ENCODE assay signal across 8 mouse cellular contexts in genomic region chr5:105715531-105716124, GRCm38 (mm10). TPM values are rescaled to one million over a fixed set of nuclear protein-coding genes. Genes with fewer than 3 reads are reported as not detected.
DNase-seq lines count a peak whose midpoint lies in the region; ATAC-seq and TF ChIP-seq lines count a peak whose summit lies in the region.

No protein-coding gene starts in this region.

- intact Hi-C loops in left cerebral cortex, postnatal 4 days (cut with DNase I) = no loop called here

- TF ChIP-seq CTCF in hindbrain, postnatal 0 days (IDR thresholded peaks at IDR 0.05; ENCODE audit: low read depth) = no peak
- TF ChIP-seq CTCF in lung, postnatal 0 days (IDR thresholded peaks at IDR 0.05) = no peak

- no peak overlapping the region for H3K9ac ChIP-seq in hindbrain, postnatal 0 days (replicated peaks; ENCODE audit: low read length)
- H3K9ac ChIP-seq in lung, postnatal 0 days (replicated peaks; ENCODE audit: low read depth) = no peak overlapping the region

- WGBS in hindbrain, postnatal 0 days = 34% methylated on average over 10 of the region's 10 CpGs
- 33% methylated on average over 10 of the region's 10 CpGs for WGBS in lung, postnatal 0 days

- H3K9me3 ChIP-seq in hindbrain, postnatal 0 days (ENCODE audit: low read length) = no peaks in the 10 kb centered on the region
- H3K9me3 ChIP-seq in lung, postnatal 0 days (ENCODE audit: low read length) = no peaks in the 10 kb centered on the region

- H3K36me3 ChIP-seq in hindbrain, postnatal 0 days (ENCODE audit: insufficient read depth, low read length) = no peaks in the 10 kb centered on the region
- H3K36me3 ChIP-seq in lung, postnatal 0 days (ENCODE audit: insufficient read depth, low read length) = no peaks in the 10 kb centered on the region

- ATAC-seq in hindbrain, postnatal 0 days = peak; percentile 75
- peak; percentile 14 for ATAC-seq in lung, postnatal 0 days
- no peak for ATAC-seq in activated CD4-positive, CD25-positive, alpha-beta regulatory T cell, adult 4 months

- peaks cover 11% of the 10 kb centered on the region; the same call in 1 of the 2 replicates for H3K4me1 ChIP-seq in hindbrain, postnatal 0 days (ENCODE audit: insufficient read depth, low read length)
- H3K4me1 ChIP-seq in lung, postnatal 0 days (ENCODE audit: insufficient read depth, low read depth, low read length) = peaks cover 23% of the 10 kb centered on the region

- H3K27me3 ChIP-seq in hindbrain, postnatal 0 days (ENCODE audit: insufficient read depth, low read length) = no peaks in the 10 kb centered on the region
- H3K27me3 ChIP-seq in lung, postnatal 0 days (replicated peaks; ENCODE audit: insufficient read depth, low read length) = no peaks in the 10 kb centered on the region

- peak overlapping the region; percentile 74 for H3K27ac ChIP-seq in hindbrain, postnatal 0 days
- peak overlapping the region; percentile 5; the same call in 1 of the 2 replicates for H3K27ac ChIP-seq in lung, postnatal 0 days (ENCODE audit: low read length)

- peak overlapping the region; percentile 8 for H3K4me2 ChIP-seq in hindbrain, postnatal 0 days (ENCODE audit: low read depth, low read length)
- no peak overlapping the region for H3K4me2 ChIP-seq in lung, postnatal 0 days (replicated peaks; ENCODE audit: low read depth, low read length)

- peak; percentile 55 for DNase-seq in left cerebral cortex, postnatal 4 days
- DNase-seq in left cerebral cortex, adult 9 months (ENCODE audit: low spot score in 2 of 2) = no peak
- DNase-seq in T-cell, adult 2 months (ENCODE audit: low spot score) = peak; percentile 55
- peak; percentile 80 for DNase-seq in hindbrain, postnatal 0 days (ENCODE audit: low spot score)
- peak; percentile 66 for DNase-seq in lung, postnatal 0 days (ENCODE audit: low spot score)
- peak; percentile 79 for DNase-seq in thymus, postnatal 4 days
- no peak for DNase-seq in spleen, postnatal 14 days (ENCODE audit: low spot score in 2 of 2)

- H3K4me3 ChIP-seq in hindbrain, postnatal 0 days (ENCODE audit: low read length) = no peak overlapping the region
- H3K4me3 ChIP-seq in lung, postnatal 0 days (ENCODE audit: low read depth, low read length) = no peak overlapping the region

- TF ChIP-seq EP300 in lung, postnatal 0 days (IDR thresholded peaks at IDR 0.05) = no peak

RNA-seq across cellular contexts. Expression of gene Lrrc8d, which starts 15.9 kb away (rescaled TPM):
- 10 to 100 TPM; 60.2 to 62.3 TPM for total RNA-seq in left cerebral cortex, postnatal 4 days (2021)
- total RNA-seq in hindbrain, postnatal 0 days (2014; rRNA removed) = 11.7 and 14.2 TPM in 2 replicates
- polyA plus RNA-seq in hindbrain, postnatal 0 days (2015; fragmentation: Nextera tagmentation; extraction: Ambion mirVana) = 27.6 and 27.7 TPM in 2 replicates
- 20.5 and 23.2 TPM in 2 replicates for polyA plus RNA-seq in lung, postnatal 0 days (2015; fragmentation: Nextera tagmentation; extraction: Ambion mirVana)
- 10 to 100 TPM; 16.9 to 23.7 TPM for polyA plus RNA-seq in activated CD4-positive, CD25-positive, alpha-beta regulatory T cell, adult 4 months (2017; shearing (Covaris generic))

Comparison
In these comparisons a context has a peak if more than half of its experiments do, and no peak if none do; other contexts are left out.
1. DNase-seq: peak in left cerebral cortex, postnatal 4 days (single experiment), T-cell, adult 2 months (single experiment), hindbrain, postnatal 0 days (single experiment), lung, postnatal 0 days (single experiment) and thymus, postnatal 4 days (single experiment); none in left cerebral cortex, adult 9 months (0 of 2) and spleen, postnatal 14 days (0 of 2).